ENCODE assay signal across 19 mouse cellular contexts in the genomic region with DNA sequence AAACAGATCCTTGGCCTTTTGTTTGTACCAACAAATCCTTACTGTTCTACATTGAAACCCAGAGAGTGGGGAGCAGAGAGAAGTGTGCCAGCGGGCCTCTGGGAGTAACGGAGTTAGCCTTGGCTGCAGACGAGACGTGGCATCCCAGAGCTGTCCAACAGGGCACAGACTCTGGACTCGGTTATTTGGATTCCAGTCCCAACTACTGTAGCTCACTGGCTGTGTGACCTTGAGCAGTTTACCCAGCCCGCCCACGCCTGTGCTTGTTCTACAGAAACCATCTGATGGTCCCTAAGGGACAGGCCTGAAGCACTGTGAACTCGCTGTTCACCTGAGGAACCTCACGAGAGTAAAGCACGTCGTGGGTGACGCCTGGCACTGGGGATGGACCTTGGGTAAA. TPM values are rescaled to one million over a fixed set of nuclear protein-coding genes. Genes with fewer than 3 reads are reported as not detected.
A peak's percentile ranks its signal among the peaks of the same experiment; 100 is the strongest.
DNase-seq lines count a peak whose midpoint lies in the region; ATAC-seq and TF ChIP-seq lines count a peak whose summit lies in the region.
"Had no signal": no experiment of that assay in that cellular context is flagged by ENCODE, and none has a peak within 500 bp of the region (broad histone marks: within the 10 kb centered on the region; RNA-seq: fewer than 3 reads in every experiment).

No protein-coding gene starts in this region.

- WGBS in midbrain, embryonic 15.5 days, result 93% methylated on average over 12 of the region's 12 CpGs

- H3K9ac ChIP-seq in midbrain, embryonic 15.5 days, result no peak overlapping the region
- H3K9ac ChIP-seq: embryonic facial prominence, embryonic 15.5 days; hindbrain, embryonic 15.5 days had no signal

- H3K9me3 ChIP-seq in midbrain, embryonic 15.5 days, result no peaks in the 10 kb centered on the region
- H3K9me3 ChIP-seq: embryonic facial prominence, embryonic 15.5 days; hindbrain, embryonic 15.5 days had no signal

- H3K4me2 ChIP-seq in midbrain, embryonic 15.5 days, result no peak overlapping the region
- H3K4me2 ChIP-seq: embryonic facial prominence, embryonic 15.5 days; hindbrain, embryonic 15.5 days had no signal

- intact Hi-C loops in gastrocnemius, adult 2 months (cut with DNase I), result no loop called here
- intact Hi-C loops in gastrocnemius, postnatal 36 days (cut with DNase I), result no loop called here

- no peak overlapping the region for H3K4me3 ChIP-seq in gastrocnemius, adult 2 months
- no peak overlapping the region for H3K4me3 ChIP-seq in midbrain, embryonic 15.5 days
- H3K4me3 ChIP-seq: embryonic facial prominence, embryonic 15.5 days; hindbrain, embryonic 15.5 days had no signal

- peak; percentile 49 for DNase-seq in gastrocnemius, adult 2 months
- DNase-seq in gastrocnemius, postnatal 36 days, result no peak
- DNase-seq in kidney, postnatal 25 days, result peak; percentile 43 to 70
- DNase-seq in kidney, postnatal 4 days, result no peak
- DNase-seq in liver, result peak; percentile 52
- DNase-seq in testis, postnatal 10 days (ENCODE audit: low spot score), result peak; percentile 59
- DNase-seq in embryo, embryonic 11 days, result no peak
- DNase-seq: lung, adult 2 months; spleen, adult 18-20 months; thymus, adult 18-20 months had no signal

- H3K36me3 ChIP-seq in midbrain, embryonic 15.5 days (replicated peaks), result no peaks in the 10 kb centered on the region
- H3K36me3 ChIP-seq: embryonic facial prominence, embryonic 15.5 days; hindbrain, embryonic 15.5 days had no signal

- H3K4me1 ChIP-seq in midbrain, embryonic 15.5 days, result no peaks in the 10 kb centered on the region
- H3K4me1 ChIP-seq: embryonic facial prominence, embryonic 15.5 days; hindbrain, embryonic 15.5 days had no signal

- peak overlapping the region; percentile 90 for H3K27ac ChIP-seq in gastrocnemius, adult 2 months
- no peak overlapping the region for H3K27ac ChIP-seq in midbrain, embryonic 15.5 days
- H3K27ac ChIP-seq: embryonic facial prominence, embryonic 15.5 days; hindbrain, embryonic 15.5 days had no signal

- no peak for ATAC-seq in midbrain, embryonic 15.5 days (replicated peaks)
- ATAC-seq: forebrain, embryonic 14.5 days had no signal

- H3K27me3 ChIP-seq in midbrain, embryonic 15.5 days (replicated peaks), result no peaks in the 10 kb centered on the region
- H3K27me3 ChIP-seq: embryonic facial prominence, embryonic 15.5 days; hindbrain, embryonic 15.5 days had no signal

- TF ChIP-seq CTCF in gastrocnemius, adult 2 months (IDR thresholded peaks at IDR 0.05), result no peak

RNA-seq across cellular contexts. Expression of a gene that starts 11.4 kb away (rescaled TPM):
- 1,000 to 10,000 TPM; 2,441 to 2,897 TPM for total RNA-seq in gastrocnemius, adult 2 months (2021)
- 1,000 to 10,000 TPM; 2,924 to 3,276 TPM for total RNA-seq in gastrocnemius, postnatal 36 days (2021)
- polyA plus RNA-seq in midbrain, embryonic 15.5 days (2015; fragmentation: Nextera tagmentation; extraction: Ambion mirVana), result 522 and 586 TPM in 2 replicates

RNA-seq across cellular contexts. Expression of a gene that starts 31.1 kb away (rescaled TPM):
- total RNA-seq in gastrocnemius, adult 2 months (2021), result not detected
- not detected for total RNA-seq in gastrocnemius, postnatal 36 days (2021)
- polyA plus RNA-seq in midbrain, embryonic 15.5 days (2015; fragmentation: Nextera tagmentation; extraction: Ambion mirVana), result 0.15 TPM in 1 of 2 replicates, not detected in the other
- total RNA-seq: common myeloid progenitor, adult 5-6 weeks; gastrocnemius, adult 8-10 months; layer of hippocampus, adult 8-10 months; left cerebral cortex, postnatal 14 days had no signal
- polyA plus RNA-seq: embryonic facial prominence, embryonic 15.5 days; forebrain, embryonic 14.5 days; heart, postnatal 0 days; lung, adult 2 months had no signal

RNA-seq across cellular contexts. Expression of a gene that starts 34.0 kb away (rescaled TPM):
- 10 to 100 TPM; 17.7 to 18.6 TPM for total RNA-seq in gastrocnemius, adult 2 months (2021)
- total RNA-seq in gastrocnemius, postnatal 36 days (2021), result 10 to 100 TPM; 14.0 to 14.8 TPM
- 41.2 and 44.6 TPM in 2 replicates for polyA plus RNA-seq in midbrain, embryonic 15.5 days (2015; fragmentation: Nextera tagmentation; extraction: Ambion mirVana)

RNA-seq across cellular contexts. Expression of a gene that starts 34.0 kb away (rescaled TPM):
- 10 to 100 TPM in 1 of 2 experiments, 1 to 10 TPM in 1; 9.7 to 11.3 TPM for total RNA-seq in gastrocnemius, adult 2 months (2021)
- 10 to 100 TPM in 1 of 2 experiments, 1 to 10 TPM in 1; 8.7 to 12.2 TPM for total RNA-seq in gastrocnemius, postnatal 36 days (2021)
- polyA plus RNA-seq in midbrain, embryonic 15.5 days (2015; fragmentation: Nextera tagmentation; extraction: Ambion mirVana), result 13.0 and 13.7 TPM in 2 replicates

Comparison
In these comparisons a context has a peak if more than half of its experiments do, and no peak if none do; other contexts are left out.
1. DNase-seq: peak in gastrocnemius, adult 2 months (single experiment), kidney, postnatal 25 days (2 of 2), liver (single experiment) and testis, postnatal 10 days (single experiment); none in gastrocnemius, postnatal 36 days (0 of 2), kidney, postnatal 4 days (0 of 2) and embryo, embryonic 11 days (single experiment).